Mouse (Mus musculus) E14TG2a.4 (cell line): ENCODE data around the gene Vtn.

Experiments used
- CTCF ChIP-seq: conservative IDR thresholded peaks from 2 replicates; pipeline ENCODE4 v1.5.1; 2014; ENCODE audit warnings: low read length
- NANOG ChIP-seq: IDR thresholded peaks from 2 replicates; pipeline ENCODE4 v1.6.1; 2014; ENCODE audit warnings: borderline replicate concordance, low read length, mixed read lengths
- POU5F1 ChIP-seq: IDR thresholded peaks from 2 replicates; pipeline ENCODE4 v1.6.1; 2014; ENCODE audit warnings: low read length, borderline replicate concordance

GRCm38 (mm10) chr11:78499004-78499403, at the start of gene Vtn:
- no peak for TF ChIP-seq CTCF
- no peak for TF ChIP-seq NANOG
- no peak for TF ChIP-seq POU5F1
